Mouse (Mus musculus) CH12.LX (cell line): ENCODE results near the gene Farp1.

ENCODE experiments used
- CTCF ChIP-seq, 2 experiments: IDR thresholded peaks in 1 of 2; conservative IDR thresholded peaks in 1 of 2; 2 replicates each; pipeline ENCODE4 v1.5.1; 2011 to 2012; ENCODE audit warnings: low read depth in 2 of 2, low read length in 2 of 2, improper control_type of control experiment in 1 of 2, inconsistent platforms in 1 of 2, mild to moderate bottlenecking in 1 of 2, moderate library complexity in 1 of 2
- ETS1 ChIP-seq: conservative IDR thresholded peaks from 2 replicates; pipeline ENCODE4 v1.6.1; 2012; ENCODE audit warnings: low read depth, mild to moderate bottlenecking, inconsistent platforms, low read length, improper control_type of control experiment, moderate library complexity
- GABPA ChIP-seq: IDR thresholded peaks from 2 replicates; pipeline ENCODE4 v1.6.1; 2012; ENCODE audit warnings: low read depth, low read length, improper control_type of control experiment, inconsistent platforms; ENCODE audit not compliant: insufficient replicate concordance
- SIN3A ChIP-seq: IDR thresholded peaks from 2 replicates; pipeline ENCODE4 v1.6.1; 2012; ENCODE audit warnings: low read length, improper control_type of control experiment, inconsistent platforms
- UBTF ChIP-seq: IDR thresholded peaks from 2 replicates; pipeline ENCODE4 v1.6.1; 2012; ENCODE audit warnings: low read depth, mild to moderate bottlenecking, inconsistent platforms, low read length, improper control_type of control experiment, moderate library complexity

DNA sequence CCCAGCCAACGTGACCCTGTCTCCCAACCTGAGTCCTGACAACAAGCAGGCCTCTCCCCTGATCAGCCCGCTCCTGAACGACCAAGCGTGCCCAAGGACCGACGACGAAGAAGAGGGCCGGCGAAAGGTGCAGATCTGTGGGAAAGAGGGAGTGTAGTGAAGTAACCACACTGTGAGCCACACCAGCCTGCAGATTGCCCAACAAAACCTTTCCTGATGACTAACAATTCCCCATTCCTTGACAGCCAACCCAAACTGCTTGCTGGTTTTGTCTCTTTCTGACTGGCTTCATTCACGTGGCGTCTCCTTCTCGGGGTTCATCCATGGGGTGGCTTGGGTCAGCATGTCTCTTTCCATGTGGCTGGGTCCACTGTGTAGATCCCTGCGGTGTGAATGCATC lies 220.5 kb downstream of the Farp1 start:
- TF ChIP-seq SIN3A (no peak), CTCF (conservative IDR thresholded peaks at IDR 0.05 in 1 of 2, IDR thresholded peaks at IDR 0.05 in 1 of 2; ENCODE audit: low read depth in 2 of 2, low read length in 2 of 2) (no peak), GABPA (no peak), ETS1 (no peak), UBTF (no peak)
